Mouse (Mus musculus) CH12.LX (cell line): ENCODE measurements around the gene Erbb2. TPM values are rescaled to one million over a fixed set of nuclear protein-coding genes. Genes with fewer than 3 reads are reported as not detected.

Source experiments
- DNase-seq: peaks from one replicate; pipeline ENCODE4 v3.0.0-alpha.2; 2013; ENCODE audit errors: extremely low read depth
- H3K27ac ChIP-seq: 2 replicates; pipeline ENCODE4 v1.5.1; 2012; ENCODE audit warnings: low read depth, mild to moderate bottlenecking, control low read depth, moderate library complexity; ENCODE audit not compliant: insufficient read depth
- H3K27me3 ChIP-seq: replicated peaks from 2 replicates; pipeline ENCODE3; 2012; ENCODE audit warnings: inconsistent platforms
- H3K36me3 ChIP-seq, 2 experiments: replicated peaks in 1 of 2; 2 replicates each; pipeline versions ENCODE3 to v1.6.1; 2012; ENCODE audit warnings: inconsistent platforms in 1 of 2, low read length in 1 of 2, mild to moderate bottlenecking in 1 of 2, mixed read lengths in 1 of 2, moderate library complexity in 1 of 2; ENCODE audit not compliant: control insufficient read depth in 1 of 2, insufficient read depth in 1 of 2
- H3K4me1 ChIP-seq, 2 experiments: 2 replicates each; pipeline ENCODE4 v1.6.1; 2012; ENCODE audit warnings: inconsistent platforms in 1 of 2, moderate library complexity in 1 of 2; ENCODE audit not compliant: insufficient read depth in 2 of 2, control insufficient read depth in 1 of 2
- H3K4me2 ChIP-seq: 2 replicates; pipeline ENCODE4 v1.6.1; 2012; ENCODE audit warnings: low read depth, mild to moderate bottlenecking, control low read depth; ENCODE audit not compliant: poor library complexity, insufficient read depth, severe bottlenecking
- H3K4me3 ChIP-seq, 3 experiments: fragments of 150-350 bp in 1 of 3; sonication (generic) in 1 of 3; replicated peaks in 1 of 3; 2 replicates each; pipeline versions ENCODE3 to v1.5.1; 2011 to 2012; ENCODE audit warnings: low read depth in 2 of 3, low read length in 2 of 3, mild to moderate bottlenecking in 2 of 3, moderate library complexity in 2 of 3, control low read depth in 1 of 3, improper control_type of control experiment in 1 of 3, inconsistent platforms in 1 of 3, mixed read lengths in 1 of 3; ENCODE audit not compliant: poor library complexity in 1 of 3
- H3K79me2 ChIP-seq: replicated peaks from 2 replicates; pipeline ENCODE4 v1.6.1; 2012; ENCODE audit warnings: mild to moderate bottlenecking, moderate library complexity; ENCODE audit not compliant: control insufficient read depth, poor library complexity, insufficient read depth, severe bottlenecking; ENCODE audit errors: extremely low read depth
- H3K9ac ChIP-seq: 2 replicates; pipeline ENCODE4 v1.6.1; 2012; ENCODE audit warnings: low read depth, mild to moderate bottlenecking, control low read depth, moderate library complexity; ENCODE audit not compliant: insufficient read depth
- H3K9me3 ChIP-seq: replicated peaks from 2 replicates; pipeline ENCODE3; 2012; ENCODE audit warnings: low read length, inconsistent platforms, mixed read lengths
- BHLHE40 ChIP-seq: IDR thresholded peaks from 2 replicates; pipeline ENCODE4 v1.6.1; 2011; ENCODE audit warnings: mild to moderate bottlenecking, low read depth, low read length, improper control_type of control experiment
- E2F4 ChIP-seq: IDR thresholded peaks from 2 replicates; pipeline ENCODE4 v1.6.1; 2011; ENCODE audit warnings: low read depth, low read length, improper control_type of control experiment; ENCODE audit not compliant: insufficient replicate concordance
- ELF1 ChIP-seq: IDR thresholded peaks from 2 replicates; pipeline ENCODE4 v1.6.1; 2014; ENCODE audit warnings: low read depth, mild to moderate bottlenecking, inconsistent platforms, low read length, improper control_type of control experiment
- EP300 ChIP-seq: IDR thresholded peaks from 2 replicates; pipeline ENCODE4 v1.6.1; 2011; ENCODE audit warnings: low read length, improper control_type of control experiment
- ETS1 ChIP-seq: conservative IDR thresholded peaks from 2 replicates; pipeline ENCODE4 v1.6.1; 2012; ENCODE audit warnings: low read depth, mild to moderate bottlenecking, inconsistent platforms, low read length, improper control_type of control experiment, moderate library complexity
- GABPA ChIP-seq: IDR thresholded peaks from 2 replicates; pipeline ENCODE4 v1.6.1; 2012; ENCODE audit warnings: low read depth, low read length, improper control_type of control experiment, inconsistent platforms; ENCODE audit not compliant: insufficient replicate concordance
- HCFC1 ChIP-seq: IDR thresholded peaks from 2 replicates; pipeline ENCODE4 v1.6.1; 2012; ENCODE audit warnings: low read depth, mild to moderate bottlenecking, inconsistent platforms, low read length, improper control_type of control experiment
- IRF4 ChIP-seq: IDR thresholded peaks from 2 replicates; pipeline ENCODE4 v1.6.1; 2014; ENCODE audit warnings: low read depth, mild to moderate bottlenecking, inconsistent platforms, low read length, improper control_type of control experiment
- KAT2A ChIP-seq: IDR thresholded peaks from 2 replicates; pipeline ENCODE4 v1.6.1; 2012; ENCODE audit warnings: low read length, improper control_type of control experiment, inconsistent platforms; ENCODE audit not compliant: insufficient replicate concordance
- MAFK ChIP-seq: IDR thresholded peaks from 2 replicates; pipeline ENCODE4 v1.6.1; 2011; ENCODE audit warnings: low read length, improper control_type of control experiment; ENCODE audit not compliant: insufficient replicate concordance
- MAX ChIP-seq: IDR thresholded peaks from 2 replicates; pipeline ENCODE4 v1.6.1; 2011; ENCODE audit warnings: low read length, improper control_type of control experiment
- MAZ ChIP-seq: IDR thresholded peaks from 2 replicates; pipeline ENCODE4 v1.6.1; 2012; ENCODE audit warnings: low read depth, mild to moderate bottlenecking, inconsistent platforms, low read length, improper control_type of control experiment, moderate library complexity
- MXI1 ChIP-seq: IDR thresholded peaks from 2 replicates; pipeline ENCODE4 v1.6.1; 2011; ENCODE audit warnings: mild to moderate bottlenecking, low read depth, low read length, improper control_type of control experiment
- NELFE ChIP-seq: IDR thresholded peaks from 2 replicates; pipeline ENCODE4 v1.6.1; 2011; ENCODE audit warnings: low read depth, low read length, improper control_type of control experiment
- PAX5 ChIP-seq: IDR thresholded peaks from 2 replicates; pipeline ENCODE4 v1.6.1; 2012; ENCODE audit warnings: low read length, inconsistent platforms, mixed read lengths
- POLR2AphosphoS2 ChIP-seq: IDR thresholded peaks from 2 replicates; pipeline ENCODE4 v1.6.1; 2011; ENCODE audit warnings: low read depth, low read length, improper control_type of control experiment
- SIN3A ChIP-seq: IDR thresholded peaks from 2 replicates; pipeline ENCODE4 v1.6.1; 2012; ENCODE audit warnings: low read length, improper control_type of control experiment, inconsistent platforms
- TCF12 ChIP-seq: IDR thresholded peaks from 2 replicates; pipeline ENCODE4 v1.6.1; 2014; ENCODE audit warnings: low read depth, mild to moderate bottlenecking, inconsistent platforms, low read length, improper control_type of control experiment
- USF1 ChIP-seq: IDR thresholded peaks from 2 replicates; pipeline ENCODE4 v1.6.1; 2014; ENCODE audit warnings: low read depth, mild to moderate bottlenecking, inconsistent platforms, low read length, improper control_type of control experiment
- ZC3H11A ChIP-seq: IDR thresholded peaks from 2 replicates; pipeline ENCODE4 v1.6.1; 2012; ENCODE audit warnings: low read depth, mild to moderate bottlenecking, inconsistent platforms, low read length, improper control_type of control experiment
- ZKSCAN1 ChIP-seq: IDR thresholded peaks from 2 replicates; pipeline ENCODE4 v1.6.1; 2012; ENCODE audit warnings: low read depth, inconsistent platforms, low read length, improper control_type of control experiment, borderline replicate concordance
- ZMIZ1 ChIP-seq: IDR thresholded peaks from 2 replicates; pipeline ENCODE4 v1.6.1; 2012; ENCODE audit warnings: low read depth, mild to moderate bottlenecking, inconsistent platforms, low read length, improper control_type of control experiment
- ZNF384 ChIP-seq: IDR thresholded peaks from 2 replicates; pipeline ENCODE4 v1.6.1; 2012; ENCODE audit warnings: low read depth, low read length, improper control_type of control experiment, inconsistent platforms
- dilution Hi-C: fragments of 300-500 bp; cut with MboI; formaldehyde crosslinking; loops from 2 replicates; pipeline ENCODE4 v1.14.3; 2020; ENCODE audit warnings: low sequenced_read_pairs; ENCODE audit not compliant: extremely low pct_unique_long_range_greater_than_20kb, extremely low pct_ligation_motif_present
- in situ Hi-C: fragments of 300-500 bp; cut with MboI; formaldehyde crosslinking; loops from 3 replicates; pipeline ENCODE4 v1.14.3; 2019; ENCODE audit warnings: low sequenced_read_pairs, low pct_ligation_motif_present, low pct_unique_long_range_greater_than_20kb, mixed read lengths
- polyA plus RNA-seq: library from polyadenylated mRNA; unstranded; fragments of >175 nt; gene quantifications from 2 replicates; pipeline ENCODE4 v1.2.1, GENCODE M21; 2012; ENCODE audit warnings: low read depth; ENCODE audit not compliant: insufficient read length
- total RNA-seq, 2 experiments: library from RNA; depleted of rRNA; stranded (reverse); fragments of 300-350 nt in 1 of 2; fragments of >200 nt in 1 of 2; gene quantifications; 2 replicates each; pipeline ENCODE4 v1.2.3; 2012 to 2014

The Erbb2 gene
- total and polyA plus RNA-seq, 3 experiments = 0.06 to 0.17 TPM; not detected in 1

GRCm38 (mm10) chr11:98426592-98426991 lies 14.3 kb downstream of the Erbb2 start:
- Histone ChIP-seq H3K27me3 (peaks cover 85% of the 10 kb centered on the region), H3K9me3 (no peaks in the 10 kb centered on the region), H3K9ac (no peak overlapping the region), H3K36me3 (no peaks in the 10 kb centered on the region)
- DNase-seq = no peak
- in situ Hi-C loops = no loop called here
- TF ChIP-seq ELF1 = no peak
- TF ChIP-seq MAFK = no peak
- no peak for TF ChIP-seq PAX5
- no peak for TF ChIP-seq ETS1
- TF ChIP-seq POLR2AphosphoS2 = no peak
- TF ChIP-seq MXI1 = no peak
- TF ChIP-seq MAX = no peak
- no peak for TF ChIP-seq ZC3H11A
- no peak for TF ChIP-seq EP300
- no peak for TF ChIP-seq KAT2A
- TF ChIP-seq E2F4 = no peak
- no peak for TF ChIP-seq ZNF384
- TF ChIP-seq USF1 = no peak
- TF ChIP-seq TCF12 = no peak
- TF ChIP-seq, all 38 proteins: peak for 0
- Histone ChIP-seq H3K4me3 (no peak overlapping the region), H3K4me1 (no peaks in the 10 kb centered on the region), H3K27ac (no peak overlapping the region), H3K79me2 (no peaks in the 10 kb centered on the region), H3K4me2 (no peak overlapping the region)
- dilution Hi-C loops = no loop called here

GRCm38 (mm10) chr11:98428436-98428835 lies 16.2 kb downstream of the Erbb2 start:
- no peak overlapping the region for H3K4me3 ChIP-seq

More at GRCm38 (mm10) chr11:98428436-98428835, 16.2 kb downstream of the Erbb2 start:
- no peak for TF ChIP-seq IRF4
- TF ChIP-seq BHLHE40 = no peak
- TF ChIP-seq MAZ = no peak
- no peak for TF ChIP-seq EP300
- TF ChIP-seq ZC3H11A = no peak
- TF ChIP-seq HCFC1 = no peak
- TF ChIP-seq GABPA = no peak
- TF ChIP-seq SIN3A = no peak
- no peak for TF ChIP-seq PAX5
- no peak for TF ChIP-seq ZKSCAN1
- no peak for TF ChIP-seq NELFE
- no peak for TF ChIP-seq ZMIZ1
- TF ChIP-seq, all 38 proteins: peak for 0
- in situ Hi-C loops = no loop called here
- no peak overlapping the region for H3K27ac ChIP-seq
- no peak overlapping the region for H3K9ac ChIP-seq
- no peak overlapping the region for H3K4me2 ChIP-seq
- DNase-seq = no peak
- no peaks in the 10 kb centered on the region for H3K9me3 ChIP-seq
- dilution Hi-C loops = no loop called here
- peaks cover 74% of the 10 kb centered on the region for H3K27me3 ChIP-seq
- no peaks in the 10 kb centered on the region for H3K79me2 ChIP-seq
- no peaks in the 10 kb centered on the region for H3K4me1 ChIP-seq
- H3K36me3 ChIP-seq = no peaks in the 10 kb centered on the region
